Mouse (Mus musculus): ENCODE measurements around the gene Gm15140. TPM values are rescaled to one million over a fixed set of nuclear protein-coding genes. Genes with fewer than 3 reads are reported as not detected.
"Not testable (repeated sequence)": the region's sequence is repeated elsewhere in the genome, so short reads cannot be mapped to it uniquely, and the experiment has no call there.

Gm15140 gene
- not detected in 2 replicates for polyA plus RNA-seq (2012; ENCODE audit: insufficient read depth, insufficient read length, missing spikeins)

- not testable (repeated sequence) for H3K27ac ChIP-seq (replicated peaks; ENCODE audit: low read depth, low read length); H3K4me1 ChIP-seq (ENCODE audit: control insufficient read depth, insufficient read depth, insufficient read length, low read length); H3K4me3 ChIP-seq (ENCODE audit: insufficient read depth, low read depth, low read length)
Measured at GRCm38 (mm10) chrX:154120585-154120984, at the start of gene Gm15140. Gene Gm15140, minus strand, starts transcription at chrX:154120685.

Other genes starting within 250 kb of the Gm15140 start
- gene Samt1, start 108.0 kb downstream of the Gm15140 start, polyA plus RNA-seq (2012; ENCODE audit: insufficient read depth, insufficient read length, missing spikeins), result not detected in 2 replicates
- not detected in 2 replicates for gene 4921511M17Rik, start 86.9 kb downstream of the Gm15140 start, polyA plus RNA-seq (2012; ENCODE audit: insufficient read depth, insufficient read length, missing spikeins)
- gene Gm10057, start 65.6 kb downstream of the Gm15140 start, polyA plus RNA-seq (2012; ENCODE audit: insufficient read depth, insufficient read length, missing spikeins), result not detected in 2 replicates
- not detected in 2 replicates for gene 4930524N10Rik, start 222.7 kb upstream of the Gm15140 start, polyA plus RNA-seq (2012; ENCODE audit: insufficient read depth, insufficient read length, missing spikeins)

Measured in brown adipose tissue, adult 24 weeks (tissue).